Mouse (Mus musculus) stomach, postnatal 0 days (tissue): ENCODE measurements around the gene Lpin2. TPM values are rescaled to one million over a fixed set of nuclear protein-coding genes. Genes with fewer than 3 reads are reported as not detected.

Experiments
- ATAC-seq: fragments of 200-750 bp; cut with Nextera tagmentation; 2 replicates; pipeline ENCODE4 v1.8.0; 2017; ENCODE audit not compliant: low FRiP score, low TSS enrichment
- DNase-seq: peaks from one replicate; pipeline ENCODE4 v3.0.0-alpha.2; 2016; ENCODE audit warnings: low spot score
- H3K27ac ChIP-seq: fragments of 300-500 bp; sonication (generic); replicated peaks from 2 replicates; pipeline ENCODE4 v1.5.1; 2014; ENCODE audit warnings: mild to moderate bottlenecking, control low read depth
- H3K27me3 ChIP-seq: fragments of 300-500 bp; sonication (generic); 2 replicates; pipeline ENCODE4 v1.6.1; 2014; ENCODE audit warnings: low read length; ENCODE audit not compliant: control insufficient read depth, insufficient read depth
- H3K36me3 ChIP-seq: fragments of 300-500 bp; sonication (generic); 2 replicates; pipeline ENCODE4 v1.6.1; 2014; ENCODE audit warnings: low read length, mixed read lengths; ENCODE audit not compliant: control insufficient read depth, insufficient read depth
- H3K4me1 ChIP-seq: fragments of 300-500 bp; sonication (generic); replicated peaks from 2 replicates; pipeline ENCODE4 v1.6.1; 2014; ENCODE audit warnings: antibody characterized with exemption; ENCODE audit not compliant: control insufficient read depth, insufficient read depth
- H3K4me2 ChIP-seq: fragments of 300-500 bp; sonication (generic); replicated peaks from 2 replicates; pipeline ENCODE4 v1.6.1; 2014; ENCODE audit warnings: low read depth, mild to moderate bottlenecking, control low read depth, moderate library complexity
- H3K4me3 ChIP-seq: fragments of 300-500 bp; sonication (generic); 2 replicates; pipeline ENCODE4 v1.5.1; 2014; ENCODE audit warnings: low read depth, low read length, control low read depth
- H3K9ac ChIP-seq: fragments of 300-500 bp; sonication (generic); 2 replicates; pipeline ENCODE4 v1.6.1; 2014; ENCODE audit warnings: mild to moderate bottlenecking, low read length, control low read depth, mixed read lengths
- H3K9me3 ChIP-seq: fragments of 300-500 bp; sonication (generic); 2 replicates; pipeline ENCODE4 v1.6.1; 2016; ENCODE audit warnings: low read length; ENCODE audit not compliant: control insufficient read depth
- CTCF ChIP-seq: IDR thresholded peaks from 2 replicates; pipeline ENCODE4 v1.5.1; 2016; ENCODE audit warnings: antibody characterized with exemption, low read depth, mild to moderate bottlenecking, moderate library complexity
- EP300 ChIP-seq: optimal IDR thresholded peaks from 2 replicates; pipeline ENCODE3; 2016; ENCODE audit warnings: antibody characterized with exemption
- WGBS: fragments of 180-500 bp; shearing (Covaris S2); extraction: QIAGEN DNeasy Blood & Tissue Kit; methylation state at CpG from one replicate; pipeline ENCODE4 v1.1.7; 2014; 5-methylcytosine and 5-hydroxymethylcytosine counted together
- polyA plus RNA-seq: library from polyadenylated mRNA; unstranded; fragments of >200 nt; fragmentation: Nextera tagmentation; extraction: Ambion mirVana; gene quantifications from 2 replicates; pipeline ENCODE4 v1.2.1, GENCODE M21; 2015

Lpin2 gene
- polyA plus RNA-seq, 1 experiment from 2014 or later, result 22.6 TPM

GRCm38 (mm10) chr17:71177949-71178348 lies 4.4 kb upstream of the Lpin2 start:
- ATAC-seq (no peak), DNase-seq (no peak)
- H3K9me3 ChIP-seq, result no peaks in the 10 kb centered on the region
- 82% methylated on average over 2 of the region's 2 CpGs for WGBS
- H3K4me3 ChIP-seq, result no peak overlapping the region
- H3K27me3 ChIP-seq, result no peaks in the 10 kb centered on the region
- no peak overlapping the region for H3K9ac ChIP-seq
- no peak for TF ChIP-seq CTCF
- TF ChIP-seq EP300, result no peak
- H3K36me3 ChIP-seq, result no peaks in the 10 kb centered on the region
- H3K27ac ChIP-seq, result no peak overlapping the region
- no peak overlapping the region for H3K4me2 ChIP-seq
- H3K4me1 ChIP-seq, result no peaks in the 10 kb centered on the region

- whole genome bisulfite sequencing, result 32% methylated on average over 10 of the region's 10 CpGs
- H3K27me3 ChIP-seq, result no peaks in the 10 kb centered on the region
- H3K4me1 ChIP-seq, result no peaks in the 10 kb centered on the region
- H3K36me3 ChIP-seq, result no peaks in the 10 kb centered on the region
- DNase-seq (no peak), ATAC-seq (no peak)
- H3K27ac ChIP-seq, result 0 out of 2 replicates have a peak overlapping the region, but pooled peaks have one; percentile 13
- no peaks in the 10 kb centered on the region for H3K9me3 ChIP-seq
- H3K4me2 ChIP-seq, result no peak overlapping the region
- H3K9ac ChIP-seq, result no peak overlapping the region
- no peak overlapping the region for H3K4me3 ChIP-seq
- TF ChIP-seq CTCF (no peak), EP300 (no peak)
These were observed 3.7 kb upstream of the Lpin2 start for GRCm38 (mm10) chr17:71178530-71179181.

- H3K9me3 ChIP-seq, result no peaks in the 10 kb centered on the region
- no peak for DNase-seq
- TF ChIP-seq EP300 (no peak), CTCF (no peak)
- H3K9ac ChIP-seq, result no peak overlapping the region
- no peak overlapping the region for H3K4me2 ChIP-seq
- no peaks in the 10 kb centered on the region for H3K27me3 ChIP-seq
- no peak for ATAC-seq
- H3K4me1 ChIP-seq, result no peaks in the 10 kb centered on the region
- no peak overlapping the region for H3K27ac ChIP-seq
- WGBS, result 84% methylated on average over 11 of the region's 11 CpGs
- H3K36me3 ChIP-seq, result no peaks in the 10 kb centered on the region
- H3K4me3 ChIP-seq, result no peak overlapping the region
These were observed 2.6 kb upstream of the Lpin2 start for GRCm38 (mm10) chr17:71179551-71180309.

- Histone ChIP-seq H3K4me2 (no peak overlapping the region), H3K4me1 (no peaks in the 10 kb centered on the region), H3K9me3 (no peaks in the 10 kb centered on the region), H3K27me3 (no peaks in the 10 kb centered on the region), H3K4me3 (no peak overlapping the region), H3K27ac (no peak overlapping the region), H3K36me3 (no peaks in the 10 kb centered on the region), H3K9ac (no peak overlapping the region)
- ATAC-seq (no peak), DNase-seq (no peak)
- no peak for TF ChIP-seq CTCF
- TF ChIP-seq EP300, result no peak
- WGBS, result 94% methylated on average over 4 of the region's 4 CpGs
These were observed 1.8 kb upstream of the Lpin2 start for GRCm38 (mm10) chr17:71180601-71181000.

GRCm38 (mm10) chr17:71182871-71183656 lies 704 bp downstream of the Lpin2 start:
- TF ChIP-seq CTCF (no peak), EP300 (no peak)
- no peaks in the 10 kb centered on the region for H3K36me3 ChIP-seq
- peak; percentile 98 for ATAC-seq
- peak overlapping the region; percentile 93 for H3K9ac ChIP-seq
- WGBS, result under 1% methylated on average over 65 of the region's 71 CpGs
- DNase-seq, result peak; percentile 92
- no peaks in the 10 kb centered on the region for H3K4me1 ChIP-seq
- H3K9me3 ChIP-seq, result no peaks in the 10 kb centered on the region
- H3K27ac ChIP-seq, result peak overlapping the region; percentile 89
- H3K4me2 ChIP-seq, result peak overlapping the region; percentile 75
- no peaks in the 10 kb centered on the region for H3K27me3 ChIP-seq
- H3K4me3 ChIP-seq, result peak overlapping the region; percentile 88
